Mouse (Mus musculus) liver, embryonic 16.5 days (tissue): ENCODE measurements at regions not wholly inside any gene's neighbourhood (a gene's known extent, or its start where the extent isn't known, plus 50 kb on each side); places are given as distances from the start of the nearest gene placed in this dataset.

Experiments used
- ATAC-seq: fragments of 200-750 bp; cut with Nextera tagmentation; 2 replicates; pipeline ENCODE4 v1.8.0; 2017; ENCODE audit warnings: low read depth, mild to moderate bottlenecking, moderate number of reproducible peaks, moderate library complexity
- H3K27ac ChIP-seq: fragments of 300-500 bp; sonication (generic); 2 replicates; pipeline ENCODE4 v1.5.1; 2014; ENCODE audit warnings: mild to moderate bottlenecking, low read length
- H3K27me3 ChIP-seq: fragments of 300-500 bp; sonication (generic); 2 replicates; pipeline ENCODE4 v1.6.1; 2014; ENCODE audit warnings: low read depth, low read length, mixed read lengths; ENCODE audit not compliant: control insufficient read depth, insufficient read depth
- H3K36me3 ChIP-seq: fragments of 300-500 bp; sonication (generic); 2 replicates; pipeline ENCODE4 v1.6.1; 2014; ENCODE audit warnings: mild to moderate bottlenecking; ENCODE audit not compliant: control insufficient read depth, insufficient read depth
- H3K4me1 ChIP-seq: fragments of 300-500 bp; sonication (generic); 2 replicates; pipeline ENCODE4 v1.6.1; 2014; ENCODE audit warnings: low read depth, low read length, mixed read lengths; ENCODE audit not compliant: control insufficient read depth
- H3K4me2 ChIP-seq: fragments of 300-500 bp; sonication (generic); 2 replicates; pipeline ENCODE4 v1.6.1; 2014; ENCODE audit warnings: low read depth, low read length, mixed read lengths
- H3K4me3 ChIP-seq: fragments of 300-500 bp; sonication (generic); 2 replicates; pipeline ENCODE4 v1.5.1; 2014; ENCODE audit warnings: low read depth, mild to moderate bottlenecking, low read length
- H3K9ac ChIP-seq: fragments of 300-500 bp; sonication (generic); 2 replicates; pipeline ENCODE4 v1.6.1; 2014; ENCODE audit warnings: low read depth, low read length
- H3K9me3 ChIP-seq: fragments of 300-500 bp; sonication (generic); replicated peaks from 2 replicates; pipeline ENCODE4 v1.6.1; 2016; ENCODE audit warnings: low read length; ENCODE audit not compliant: control insufficient read depth
- WGBS: fragments of 180-500 bp; shearing (Covaris S2); extraction: QIAGEN DNeasy Blood & Tissue Kit; methylation state at CpG from one replicate; pipeline ENCODE4 v1.1.7; 2014; ENCODE audit not compliant: insufficient replicate concordance; 5-methylcytosine and 5-hydroxymethylcytosine counted together

DNA sequence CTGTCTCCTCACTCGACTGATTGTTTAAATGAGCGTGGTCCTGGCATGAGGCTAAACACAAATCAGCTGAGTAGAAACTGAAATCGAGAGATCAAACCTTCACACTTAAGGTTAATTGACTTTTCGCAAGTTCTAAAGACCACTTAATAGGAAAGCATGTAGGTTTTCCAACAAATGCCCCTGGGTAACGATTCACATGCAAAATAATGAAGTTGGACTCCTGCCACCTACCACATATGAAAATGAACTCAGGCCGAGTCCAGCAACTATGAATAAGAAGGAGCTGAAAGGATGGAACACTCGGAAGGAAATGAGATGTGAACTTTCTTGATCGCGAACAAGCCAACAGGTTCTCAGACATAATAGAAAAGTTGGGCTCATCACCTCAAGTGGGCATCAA lies 812.0 kb downstream of the Tmem132b start:
- WGBS = 66% methylated on average over 9 of the region's 9 CpGs
- ATAC-seq = no peak

DNA sequence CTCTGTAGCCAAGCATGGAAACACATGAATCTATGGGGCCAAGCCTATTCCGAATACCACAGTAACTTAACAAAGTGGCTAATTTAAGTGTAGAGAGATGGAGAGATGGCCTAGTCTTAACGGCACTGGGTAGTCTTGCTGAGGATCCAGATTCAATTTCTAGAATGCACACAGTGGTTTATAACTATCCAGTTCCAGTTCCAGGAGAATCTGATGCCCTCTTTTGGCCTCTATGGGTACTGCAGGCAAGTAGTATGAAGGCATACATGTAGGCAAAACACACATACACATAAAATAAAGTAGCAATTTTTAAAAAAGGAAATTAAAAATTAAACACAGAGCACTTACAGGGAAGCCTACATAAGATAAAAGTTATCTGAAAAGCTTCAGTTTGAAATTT lies 819.4 kb downstream of the Tmem132b start:
- H3K27me3 ChIP-seq = no peaks in the 10 kb centered on the region
- no peak for ATAC-seq
- H3K4me2 ChIP-seq = no peak overlapping the region
- H3K36me3 ChIP-seq = no peaks in the 10 kb centered on the region
- H3K4me1 ChIP-seq = no peaks in the 10 kb centered on the region
- 74% methylated on average over 2 of the region's 2 CpGs for WGBS
- no peak overlapping the region for H3K9ac ChIP-seq
- H3K4me3 ChIP-seq = no peak overlapping the region
- H3K27ac ChIP-seq = no peak overlapping the region
- H3K9me3 ChIP-seq = no peaks in the 10 kb centered on the region; the same call in 1 of the 2 replicates

More for the DNA sequence above, 812.0 kb downstream of the Tmem132b start:
- Histone ChIP-seq H3K27ac (no peak overlapping the region), H3K27me3 (no peaks in the 10 kb centered on the region), H3K4me2 (no peak overlapping the region), H3K4me1 (no peaks in the 10 kb centered on the region), H3K9me3 (no peaks in the 10 kb centered on the region; the same call in none of the 2 replicates), H3K4me3 (no peak overlapping the region), H3K9ac (no peak overlapping the region), H3K36me3 (no peaks in the 10 kb centered on the region)

DNA sequence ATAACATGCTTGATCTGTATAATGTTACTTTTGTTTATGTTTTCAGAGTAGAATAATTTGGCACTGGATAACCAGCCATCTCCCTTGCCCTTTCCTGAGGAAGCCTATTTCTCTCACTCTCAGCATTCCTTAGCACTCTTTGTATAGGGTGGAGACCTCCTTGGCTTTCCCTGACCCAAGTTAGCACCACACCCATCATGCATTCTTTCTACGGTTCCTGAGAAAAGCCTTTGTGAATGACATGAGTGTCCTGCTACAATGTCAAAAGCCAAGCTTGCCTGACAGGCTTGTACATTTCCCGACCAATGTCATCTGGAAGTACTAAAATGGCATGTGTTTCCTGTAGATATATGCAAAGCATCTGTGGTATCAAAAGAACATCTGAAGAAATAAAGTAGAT lies 837.9 kb downstream of the Tmem132b start:
- ATAC-seq = no peak
- Histone ChIP-seq H3K4me2 (no peak overlapping the region), H3K9me3 (no peaks in the 10 kb centered on the region; the same call in 1 of the 2 replicates), H3K4me3 (no peak overlapping the region), H3K4me1 (no peaks in the 10 kb centered on the region), H3K9ac (no peak overlapping the region), H3K36me3 (no peaks in the 10 kb centered on the region), H3K27me3 (no peaks in the 10 kb centered on the region), H3K27ac (no peak overlapping the region)
- 47% methylated on average over 2 of the region's 2 CpGs for WGBS

DNA sequence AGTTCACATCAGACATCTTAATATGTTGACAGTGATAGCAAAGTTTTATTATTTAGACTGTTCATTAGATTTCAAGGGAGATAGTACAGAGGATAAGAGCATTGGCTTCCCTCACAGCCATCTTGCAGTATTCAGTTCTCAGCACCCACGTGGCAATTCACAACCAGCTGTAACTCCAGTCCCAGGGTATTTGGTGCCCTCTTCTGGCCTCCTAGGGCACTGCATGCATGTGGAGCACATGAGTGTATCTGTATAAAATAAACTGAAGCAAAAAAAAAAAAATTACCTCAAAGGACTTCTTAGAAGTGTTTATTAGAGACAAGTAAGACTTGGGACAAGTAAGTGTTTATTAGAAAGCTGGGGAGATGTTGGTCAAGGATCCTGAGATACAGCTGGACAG lies 849.3 kb upstream of the Tmem132c start:
- no peak overlapping the region for H3K9ac ChIP-seq
- H3K9me3 ChIP-seq = no peaks in the 10 kb centered on the region
- no peaks in the 10 kb centered on the region for H3K27me3 ChIP-seq
- H3K27ac ChIP-seq = no peak overlapping the region
- WGBS = 27% methylated on average over 1 of the region's 1 CpGs
- no peak for ATAC-seq
- H3K4me1 ChIP-seq = no peaks in the 10 kb centered on the region
- no peak overlapping the region for H3K4me2 ChIP-seq
- H3K4me3 ChIP-seq = no peak overlapping the region
- H3K36me3 ChIP-seq = no peaks in the 10 kb centered on the region

DNA sequence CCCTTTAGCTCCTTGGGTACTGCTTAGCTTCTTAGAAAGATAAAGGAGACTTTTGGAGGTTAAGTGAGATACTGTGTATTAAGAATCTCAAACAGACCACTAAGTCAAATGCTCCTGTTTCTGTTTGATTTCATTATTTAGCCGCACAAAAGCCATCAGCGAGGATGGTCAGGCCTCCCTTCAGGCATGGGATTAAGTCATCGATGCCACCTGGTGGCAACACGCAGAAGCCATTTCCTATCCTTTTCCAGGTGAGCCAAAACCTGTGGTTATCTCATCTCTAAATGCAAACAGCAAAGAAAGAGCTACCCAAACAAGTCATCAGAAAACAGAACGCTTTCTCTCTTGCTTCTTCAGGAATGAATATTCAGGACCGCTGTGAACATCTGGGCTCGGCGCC lies 846.3 kb upstream of the Tmem132c start:
- no peak for ATAC-seq
- H3K4me2 ChIP-seq = no peak overlapping the region
- no peak overlapping the region for H3K27ac ChIP-seq
- H3K9ac ChIP-seq = no peak overlapping the region
- no peaks in the 10 kb centered on the region for H3K9me3 ChIP-seq
- H3K4me3 ChIP-seq = no peak overlapping the region
- no peaks in the 10 kb centered on the region for H3K4me1 ChIP-seq
- no peaks in the 10 kb centered on the region for H3K36me3 ChIP-seq
- 41% methylated on average over 8 of the region's 8 CpGs for WGBS
- no peaks in the 10 kb centered on the region for H3K27me3 ChIP-seq

DNA sequence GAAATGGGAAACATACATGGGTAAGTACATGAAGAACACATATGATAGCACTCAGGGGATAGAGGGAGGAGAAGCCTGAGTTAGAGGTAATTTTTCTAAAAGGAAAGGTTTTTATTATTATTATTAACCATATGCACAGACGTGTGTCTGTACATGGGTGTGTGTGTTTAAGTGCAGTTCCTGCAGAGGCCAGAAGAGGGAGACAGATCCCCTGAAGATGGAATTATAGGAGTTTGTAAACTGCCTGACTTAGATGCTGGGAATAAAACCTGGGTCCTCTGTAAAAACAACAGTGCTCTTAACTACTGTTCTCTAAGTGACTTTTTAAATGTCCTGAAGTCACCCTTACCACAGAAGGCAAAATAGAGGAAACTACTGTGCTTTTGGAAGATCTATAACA lies 809.9 kb upstream of the Tmem132c start:
- Histone ChIP-seq H3K27ac (no peak overlapping the region), H3K9ac (no peak overlapping the region), H3K36me3 (no peaks in the 10 kb centered on the region), H3K4me2 (no peak overlapping the region), H3K4me1 (no peaks in the 10 kb centered on the region), H3K27me3 (no peaks in the 10 kb centered on the region), H3K4me3 (no peak overlapping the region), H3K9me3 (no peaks in the 10 kb centered on the region)
- ATAC-seq = no peak
- 59% methylated on average over 1 of the region's 1 CpGs for WGBS

DNA sequence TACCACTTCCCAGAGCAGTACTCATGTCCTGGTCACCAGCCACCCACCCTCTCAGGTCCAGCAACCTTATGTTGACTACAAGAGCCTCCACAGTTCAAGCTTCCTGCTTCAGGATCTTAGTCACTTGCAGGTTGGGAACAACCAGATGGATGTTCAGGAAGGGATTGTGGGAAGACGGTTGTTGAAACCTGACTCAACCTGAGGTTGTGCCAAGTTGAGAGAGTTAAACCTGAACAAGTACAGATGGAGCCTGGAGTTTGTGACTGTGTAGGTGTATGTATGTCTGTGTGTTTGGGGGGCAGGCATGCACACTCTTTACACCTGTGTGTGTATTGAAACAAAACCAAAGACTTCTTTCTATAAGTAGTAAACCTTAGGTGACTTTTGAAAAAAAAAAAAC lies 802.9 kb upstream of the Tmem132c start:
- H3K27ac ChIP-seq = no peak overlapping the region
- H3K27me3 ChIP-seq = no peaks in the 10 kb centered on the region
- no peaks in the 10 kb centered on the region for H3K36me3 ChIP-seq
- WGBS = 91% methylated on average over 1 of the region's 1 CpGs
- no peak for ATAC-seq
- H3K9ac ChIP-seq = no peak overlapping the region
- H3K9me3 ChIP-seq = no peaks in the 10 kb centered on the region
- no peak overlapping the region for H3K4me2 ChIP-seq
- H3K4me1 ChIP-seq = no peaks in the 10 kb centered on the region
- no peak overlapping the region for H3K4me3 ChIP-seq

DNA sequence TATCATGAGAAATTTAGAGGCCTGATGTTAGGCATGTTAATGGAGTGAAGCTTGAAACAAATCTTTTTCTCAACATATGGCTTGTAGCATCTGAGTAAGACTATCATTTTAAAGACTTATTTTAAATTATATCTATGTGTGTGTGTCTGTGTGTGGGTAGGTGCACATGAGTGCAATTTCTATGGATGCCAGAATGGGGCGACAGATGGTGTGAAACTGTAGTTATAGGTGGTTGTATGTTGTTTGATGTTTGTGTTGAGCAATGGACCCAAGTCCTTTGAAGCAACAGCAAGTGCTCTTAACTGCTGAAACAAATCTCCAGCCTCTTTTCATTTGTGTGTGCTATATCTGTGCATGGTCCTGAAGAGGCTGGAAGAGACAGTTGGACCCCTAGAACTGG lies 801.1 kb upstream of the Tmem132c start:
- Histone ChIP-seq H3K9me3 (no peaks in the 10 kb centered on the region), H3K9ac (no peak overlapping the region), H3K36me3 (no peaks in the 10 kb centered on the region), H3K4me1 (no peaks in the 10 kb centered on the region), H3K27ac (no peak overlapping the region), H3K4me3 (no peak overlapping the region), H3K4me2 (no peak overlapping the region), H3K27me3 (no peaks in the 10 kb centered on the region)
- no peak for ATAC-seq
- 68% methylated on average over 1 of the region's 1 CpGs for WGBS

DNA sequence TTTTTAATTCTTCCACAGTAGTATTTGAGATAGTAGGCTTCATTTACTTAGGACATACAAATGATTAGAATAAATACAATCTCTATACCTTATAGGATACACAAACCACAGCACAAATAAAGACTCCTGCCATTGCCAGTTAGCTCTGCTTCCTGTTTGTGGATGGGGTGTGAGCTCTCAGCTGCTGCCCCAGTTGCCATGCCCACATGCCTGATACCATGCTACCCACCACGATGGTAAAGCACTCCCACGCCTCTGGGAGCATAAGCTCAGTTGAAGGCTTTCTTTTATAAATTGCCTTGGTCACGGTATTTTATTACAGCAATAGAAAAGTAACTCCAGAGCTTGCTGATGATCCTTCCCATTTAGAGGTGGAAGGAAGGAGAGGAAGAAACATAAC lies 765.8 kb upstream of the Tmem132c start:
- Histone ChIP-seq H3K27ac (no peak overlapping the region), H3K9me3 (no peaks in the 10 kb centered on the region), H3K4me3 (no peak overlapping the region), H3K4me2 (no peak overlapping the region), H3K27me3 (no peaks in the 10 kb centered on the region), H3K4me1 (no peaks in the 10 kb centered on the region), H3K36me3 (no peaks in the 10 kb centered on the region), H3K9ac (no peak overlapping the region)
- ATAC-seq = no peak
- 59% methylated on average over 3 of the region's 3 CpGs for WGBS

DNA sequence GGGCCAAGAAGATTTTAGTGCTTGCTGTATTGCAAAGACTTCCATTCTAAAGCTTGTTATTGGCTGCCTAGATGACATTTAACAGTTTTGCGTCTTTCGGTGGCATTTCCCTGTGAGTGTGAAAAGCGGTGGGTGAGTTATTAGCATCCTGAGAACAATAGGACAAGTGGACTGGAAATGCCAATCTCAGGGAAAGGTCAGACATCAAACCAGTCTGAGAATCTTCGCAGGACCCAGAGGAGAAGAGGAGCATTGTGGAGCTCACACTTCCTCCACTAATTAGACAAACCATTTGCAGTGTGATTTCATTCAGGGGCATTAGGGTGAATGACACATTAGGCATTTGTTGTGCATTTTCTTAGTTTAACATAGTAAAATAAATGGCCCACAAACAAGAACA lies 719.5 kb upstream of the Tmem132c start:
- H3K4me2 ChIP-seq = no peak overlapping the region
- no peaks in the 10 kb centered on the region for H3K27me3 ChIP-seq
- ATAC-seq = no peak
- no peaks in the 10 kb centered on the region for H3K9me3 ChIP-seq
- no peak overlapping the region for H3K9ac ChIP-seq
- no peak overlapping the region for H3K27ac ChIP-seq
- no peak overlapping the region for H3K4me3 ChIP-seq
- H3K4me1 ChIP-seq = no peaks in the 10 kb centered on the region
- WGBS = 61% methylated on average over 4 of the region's 4 CpGs
- H3K36me3 ChIP-seq = no peaks in the 10 kb centered on the region
